Mouse (Mus musculus) midbrain, embryonic 14.5 days (tissue): Measurements from ENCODE around the gene Rab11a. TPM values are rescaled to one million over a fixed set of nuclear protein-coding genes. Genes with fewer than 3 reads are reported as not detected.

Experiments
- ATAC-seq: fragments of 200-750 bp; cut with Nextera tagmentation; 2 replicates; pipeline ENCODE4 v1.8.0; 2017; ENCODE audit warnings: moderate number of reproducible peaks, moderate library complexity; ENCODE audit not compliant: low FRiP score, low TSS enrichment
- DNase-seq: peaks from one replicate; pipeline ENCODE4 v3.0.0-alpha.2; 2015
- H3K27ac ChIP-seq: fragments of 300-500 bp; sonication (generic); replicated peaks from 2 replicates; pipeline ENCODE4 v1.5.1; 2014; ENCODE audit warnings: mild to moderate bottlenecking, low read depth, low read length, moderate library complexity
- H3K27me3 ChIP-seq: fragments of 300-500 bp; sonication (generic); 2 replicates; pipeline ENCODE4 v1.6.1; 2014; ENCODE audit warnings: low read length, control low read depth, mixed read lengths; ENCODE audit not compliant: control insufficient read depth, insufficient read depth
- H3K36me3 ChIP-seq: fragments of 300-500 bp; sonication (generic); 2 replicates; pipeline ENCODE4 v1.6.1; 2014; ENCODE audit warnings: low read length, control low read depth; ENCODE audit not compliant: control insufficient read depth, insufficient read depth
- H3K4me1 ChIP-seq: fragments of 300-500 bp; sonication (generic); 2 replicates; pipeline ENCODE4 v1.6.1; 2014; ENCODE audit warnings: mild to moderate bottlenecking, antibody characterized with exemption, low read length, control low read depth; ENCODE audit not compliant: control insufficient read depth, insufficient read depth
- H3K4me2 ChIP-seq: fragments of 300-500 bp; sonication (generic); 2 replicates; pipeline ENCODE4 v1.6.1; 2014; ENCODE audit warnings: mild to moderate bottlenecking, low read length, moderate library complexity
- H3K4me3 ChIP-seq: fragments of 300-500 bp; sonication (generic); replicated peaks from 2 replicates; pipeline ENCODE4 v1.5.1; 2014; ENCODE audit warnings: low read depth, low read length
- H3K9ac ChIP-seq: fragments of 300-500 bp; sonication (generic); replicated peaks from 2 replicates; pipeline ENCODE4 v1.6.1; 2014; ENCODE audit warnings: mild to moderate bottlenecking, low read length, moderate library complexity
- H3K9me3 ChIP-seq: fragments of 300-500 bp; sonication (generic); 2 replicates; pipeline ENCODE4 v1.6.1; 2016; ENCODE audit warnings: low read length, control low read depth, mixed read lengths; ENCODE audit not compliant: control insufficient read depth
- WGBS: fragments of 180-500 bp; shearing (Covaris S2); extraction: QIAGEN DNeasy Blood & Tissue Kit; methylation state at CpG from one replicate; pipeline ENCODE4 v1.1.7; 2014; 5-methylcytosine and 5-hydroxymethylcytosine counted together
- polyA plus RNA-seq: library from polyadenylated mRNA; unstranded; fragments of >200 nt; fragmentation: Nextera tagmentation; extraction: Ambion mirVana; gene quantifications from 2 replicates; pipeline ENCODE4 v1.2.1, GENCODE M21; 2014

Gene Rab11a
- polyA plus RNA-seq, 1 experiment from 2014 or later, result 467 TPM

DNA sequence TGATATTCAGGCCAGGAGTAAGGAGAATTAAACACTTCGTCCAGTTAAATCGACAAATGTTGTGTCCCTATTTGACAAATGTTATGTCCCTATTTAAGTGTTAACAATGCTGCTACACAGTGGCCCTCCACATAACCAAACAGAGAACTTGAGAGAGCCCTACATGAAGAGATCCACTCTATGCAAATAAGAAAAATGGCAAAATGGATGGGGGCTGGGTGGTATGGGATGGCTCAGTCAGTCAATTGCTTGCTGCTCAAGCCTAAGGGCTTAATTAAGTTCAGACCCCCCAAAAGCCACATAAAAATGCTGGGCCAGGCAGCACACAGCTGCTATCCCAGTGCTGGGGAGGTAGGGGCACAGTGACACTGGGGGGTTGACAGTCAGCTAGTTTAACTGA, 37.3 kb upstream of the Rab11a start:
- Histone ChIP-seq H3K36me3 (no peaks in the 10 kb centered on the region), H3K27me3 (no peaks in the 10 kb centered on the region), H3K27ac (peak overlapping the region; percentile 62), H3K9ac (no peak overlapping the region), H3K9me3 (no peaks in the 10 kb centered on the region), H3K4me3 (no peak overlapping the region), H3K4me2 (no peak overlapping the region), H3K4me1 (peaks cover 3% of the 10 kb centered on the region; the same call in 1 of the 2 replicates)
- WGBS, result 49% methylated on average over 2 of the region's 2 CpGs
- DNase-seq, result no peak
- no peak for ATAC-seq

DNA sequence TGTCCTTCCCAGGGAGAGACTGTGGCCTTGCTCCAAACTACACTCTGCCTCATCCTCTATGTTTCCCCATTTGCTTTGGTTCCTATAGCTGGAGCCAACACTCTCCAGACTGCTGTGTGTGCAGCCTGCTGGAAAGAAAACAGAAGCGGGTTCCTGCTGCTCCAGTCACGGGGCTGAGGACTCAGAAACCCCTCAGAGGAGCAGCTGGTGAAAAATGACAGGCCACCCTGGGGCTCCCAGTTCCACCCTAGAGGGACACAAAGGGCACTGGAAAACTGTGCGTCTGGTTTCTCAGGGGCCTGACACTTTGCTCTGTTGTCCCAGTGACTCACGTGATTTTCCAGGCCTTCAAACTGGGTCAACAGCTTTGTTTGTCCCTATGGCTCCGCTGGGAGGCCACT, 36.9 kb upstream of the Rab11a start:
- DNase-seq, result peak; percentile 51
- H3K4me3 ChIP-seq, result no peak overlapping the region
- H3K27ac ChIP-seq, result peak overlapping the region; percentile 62
- no peaks in the 10 kb centered on the region for H3K36me3 ChIP-seq
- no peaks in the 10 kb centered on the region for H3K9me3 ChIP-seq
- no peak for ATAC-seq
- 12% methylated on average over 5 of the region's 5 CpGs for WGBS
- no peaks in the 10 kb centered on the region for H3K27me3 ChIP-seq
- no peak overlapping the region for H3K4me2 ChIP-seq
- peaks cover 3% of the 10 kb centered on the region; the same call in 1 of the 2 replicates for H3K4me1 ChIP-seq
- no peak overlapping the region for H3K9ac ChIP-seq

GRCm38 (mm10) chr9:64773936-64774335, 36.4 kb upstream of the Rab11a start:
- H3K36me3 ChIP-seq, result no peaks in the 10 kb centered on the region
- 60% methylated on average over 4 of the region's 4 CpGs for WGBS
- no peak overlapping the region for H3K9ac ChIP-seq
- ATAC-seq (no peak), DNase-seq (peak; percentile 49)
- peaks cover 3% of the 10 kb centered on the region; the same call in 1 of the 2 replicates for H3K4me1 ChIP-seq
- H3K4me3 ChIP-seq, result no peak overlapping the region
- H3K27ac ChIP-seq, result peak overlapping the region; percentile 62; the same call in 1 of the 2 replicates
- no peaks in the 10 kb centered on the region for H3K9me3 ChIP-seq
- H3K27me3 ChIP-seq, result no peaks in the 10 kb centered on the region
- H3K4me2 ChIP-seq, result no peak overlapping the region

DNA sequence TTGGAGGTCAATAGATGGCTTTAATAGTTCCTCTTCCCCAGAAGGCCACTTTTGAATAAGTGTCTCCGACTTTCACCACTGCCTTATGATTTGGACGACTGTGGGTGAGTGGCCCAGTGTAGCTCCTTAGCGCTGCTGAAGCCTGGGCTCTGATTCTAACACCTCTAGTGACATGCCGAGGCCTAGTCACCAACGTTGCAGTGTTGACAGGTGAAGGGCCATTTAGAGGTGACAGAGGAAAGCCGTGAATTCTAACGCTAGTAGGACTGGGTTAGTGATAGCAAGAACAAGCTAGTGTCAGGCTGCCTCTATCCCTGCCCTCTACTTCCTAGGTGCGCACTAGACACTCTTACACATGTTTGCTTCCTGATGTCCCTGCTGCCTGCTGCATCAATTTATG, 35.7 kb upstream of the Rab11a start:
- H3K9me3 ChIP-seq, result no peaks in the 10 kb centered on the region
- DNase-seq (no peak), ATAC-seq (no peak)
- H3K27me3 ChIP-seq, result no peaks in the 10 kb centered on the region
- H3K4me3 ChIP-seq, result no peak overlapping the region
- no peak overlapping the region for H3K9ac ChIP-seq
- no peak overlapping the region for H3K27ac ChIP-seq
- peaks cover 3% of the 10 kb centered on the region; the same call in 1 of the 2 replicates for H3K4me1 ChIP-seq
- no peaks in the 10 kb centered on the region for H3K36me3 ChIP-seq
- 89% methylated on average over 8 of the region's 8 CpGs for WGBS
- H3K4me2 ChIP-seq, result no peak overlapping the region

DNA sequence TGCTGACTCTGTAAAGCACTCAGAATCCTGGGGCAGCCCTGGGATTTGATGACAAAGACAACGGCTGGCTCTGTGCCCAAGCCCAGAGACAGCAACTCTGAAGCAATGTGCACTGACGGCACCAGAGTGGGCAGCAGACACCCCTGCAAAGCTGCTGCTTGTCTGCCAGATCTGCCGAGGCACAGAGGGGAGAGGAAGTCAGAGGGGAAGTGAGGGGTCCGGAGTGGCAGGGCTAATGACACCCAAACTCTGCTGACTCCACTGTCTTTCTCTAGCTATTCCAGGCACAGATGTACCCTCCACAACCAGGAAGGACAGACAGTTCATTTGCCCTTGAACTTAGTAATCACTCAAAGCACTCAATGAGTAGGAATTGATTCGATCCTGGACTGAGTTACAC, 33.7 kb upstream of the Rab11a start:
- 0 out of 2 replicates have a peak overlapping the region, but pooled peaks have one; percentile 32 for H3K27ac ChIP-seq
- H3K36me3 ChIP-seq, result no peaks in the 10 kb centered on the region
- WGBS, result 57% methylated on average over 5 of the region's 5 CpGs
- H3K4me2 ChIP-seq, result no peak overlapping the region
- no peak overlapping the region for H3K9ac ChIP-seq
- no peak overlapping the region for H3K4me3 ChIP-seq
- DNase-seq (peak; percentile 68), ATAC-seq (no peak)
- peaks cover 3% of the 10 kb centered on the region; the same call in 1 of the 2 replicates for H3K4me1 ChIP-seq
- no peaks in the 10 kb centered on the region for H3K27me3 ChIP-seq
- H3K9me3 ChIP-seq, result no peaks in the 10 kb centered on the region

GRCm38 (mm10) chr9:64770411-64770849, 32.9 kb upstream of the Rab11a start:
- Histone ChIP-seq H3K27ac (peak overlapping the region; percentile 32; the same call in 1 of the 2 replicates), H3K4me3 (no peak overlapping the region), H3K4me1 (peaks cover 3% of the 10 kb centered on the region; the same call in 1 of the 2 replicates), H3K9me3 (no peaks in the 10 kb centered on the region), H3K4me2 (no peak overlapping the region), H3K9ac (no peak overlapping the region), H3K36me3 (no peaks in the 10 kb centered on the region), H3K27me3 (no peaks in the 10 kb centered on the region)
- 88% methylated on average over 5 of the region's 5 CpGs for WGBS
- ATAC-seq (no peak), DNase-seq (no peak)

DNA sequence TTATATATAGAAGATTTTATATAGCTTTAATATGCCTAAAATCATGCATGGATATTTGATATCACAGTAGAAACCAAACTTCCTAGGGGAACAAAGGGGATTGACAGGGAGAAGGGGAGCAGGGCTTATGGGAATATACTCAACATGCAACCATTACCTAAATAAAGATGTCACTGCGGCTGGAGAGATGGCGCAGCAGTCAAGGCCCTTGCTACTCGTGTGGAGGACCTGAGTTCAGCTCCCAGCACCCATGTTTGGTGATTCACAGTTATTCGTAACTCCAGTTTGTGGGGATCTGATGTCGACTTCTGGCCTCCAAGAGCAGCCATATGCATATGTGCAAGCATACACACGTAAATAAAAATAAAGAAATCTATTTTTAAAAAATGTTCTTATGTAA, 32.4 kb upstream of the Rab11a start:
- no peak overlapping the region for H3K4me3 ChIP-seq
- peaks cover 3% of the 10 kb centered on the region; the same call in 1 of the 2 replicates for H3K4me1 ChIP-seq

GRCm38 (mm10) chr9:64769066-64769695, 31.6 kb upstream of the Rab11a start:
- DNase-seq (peak; percentile 72), ATAC-seq (no peak)
- no peaks in the 10 kb centered on the region for H3K9me3 ChIP-seq
- WGBS, result 41% methylated on average over 9 of the region's 9 CpGs
- no peaks in the 10 kb centered on the region for H3K4me1 ChIP-seq
- H3K4me3 ChIP-seq, result no peak overlapping the region
- H3K36me3 ChIP-seq, result no peaks in the 10 kb centered on the region
- no peak overlapping the region for H3K4me2 ChIP-seq
- H3K9ac ChIP-seq, result no peak overlapping the region
- H3K27me3 ChIP-seq, result no peaks in the 10 kb centered on the region
- no peak overlapping the region for H3K27ac ChIP-seq

More for the DNA sequence above, 32.4 kb upstream of the Rab11a start:
- no peak overlapping the region for H3K9ac ChIP-seq
- WGBS, result 89% methylated on average over 6 of the region's 6 CpGs
- H3K9me3 ChIP-seq, result no peaks in the 10 kb centered on the region
- DNase-seq, result no peak
- no peak overlapping the region for H3K27ac ChIP-seq
- ATAC-seq, result no peak
- no peaks in the 10 kb centered on the region for H3K36me3 ChIP-seq
- no peak overlapping the region for H3K4me2 ChIP-seq
- no peaks in the 10 kb centered on the region for H3K27me3 ChIP-seq

DNA sequence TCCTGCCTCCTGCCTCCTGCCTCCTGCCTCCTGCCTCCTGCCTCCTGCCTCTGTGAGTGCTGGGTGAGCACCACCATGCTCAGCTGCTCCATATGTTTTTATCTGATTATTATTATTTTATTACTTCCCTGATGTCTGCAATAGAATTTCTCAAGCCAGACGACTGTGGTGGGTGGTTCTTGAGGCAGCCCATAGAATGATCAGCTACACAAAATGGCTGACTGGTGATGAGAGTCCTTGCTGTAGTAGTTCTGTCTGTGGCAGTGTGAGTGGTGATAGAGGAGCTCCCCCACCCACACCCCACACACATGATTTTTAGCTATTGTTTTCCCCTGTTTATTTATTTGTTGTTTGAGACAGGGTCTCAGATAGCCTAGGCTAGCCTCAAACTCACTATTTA, 30.2 kb upstream of the Rab11a start:
- no peak overlapping the region for H3K4me3 ChIP-seq
- H3K27me3 ChIP-seq, result no peaks in the 10 kb centered on the region
- no peak overlapping the region for H3K27ac ChIP-seq
- no peaks in the 10 kb centered on the region for H3K9me3 ChIP-seq
- H3K9ac ChIP-seq, result no peak overlapping the region
- H3K4me1 ChIP-seq, result no peaks in the 10 kb centered on the region
- DNase-seq (no peak), ATAC-seq (no peak)
- H3K4me2 ChIP-seq, result no peak overlapping the region
- WGBS, result 47% methylated on average over 1 of the region's 1 CpGs
- H3K36me3 ChIP-seq, result no peaks in the 10 kb centered on the region
